Mouse (Mus musculus): ENCODE data around the gene Rilp.

DNA sequence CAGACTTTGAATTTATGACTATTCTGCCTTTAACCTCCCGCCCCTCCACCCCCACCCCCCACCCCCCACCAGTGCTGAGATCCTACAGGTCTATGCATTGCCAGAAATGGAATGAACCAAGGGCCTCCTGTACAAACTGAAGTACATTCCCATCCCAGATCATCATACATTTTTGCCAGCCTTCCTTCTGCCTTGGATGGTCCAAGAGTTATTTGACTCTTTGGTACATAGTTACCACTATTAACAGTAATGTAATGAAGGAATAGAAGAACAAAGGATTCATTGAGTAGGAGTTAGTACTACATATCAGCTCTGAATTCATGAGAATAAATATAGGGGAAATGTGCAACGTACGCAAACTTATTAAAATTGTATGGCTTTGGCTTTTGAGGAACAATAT is 23.7 kb upstream of the Rilp start:
- TF ChIP-seq CTCF (IDR thresholded peaks at IDR 0.05; ENCODE audit: low read depth, low read length) (no peak), GATA1 (IDR thresholded peaks at IDR 0.05; ENCODE audit: borderline replicate concordance, low read length) (no peak), POLR2AphosphoS5 (IDR thresholded peaks at IDR 0.05; ENCODE audit: insufficient replicate concordance, low read depth, low read length) (no peak)

Measured in G1E (cell line).